Mouse (Mus musculus) heart, adult 18-20 months (tissue): ENCODE measurements around the gene Grip1. TPM values are rescaled to one million over a fixed set of nuclear protein-coding genes. Genes with fewer than 3 reads are reported as not detected.

Experiments
- DNase-seq, 2 experiments: peaks; one replicate each; pipeline ENCODE4 v3.0.0; 2021 to 2022; ENCODE audit warnings: mixed read lengths in 1 of 2
- total RNA-seq, 2 experiments: library from RNA; stranded (reverse); gene quantifications; 2 replicates each; pipeline ENCODE4 v1.2.3; 2021

Grip1 gene
- total RNA-seq, 2 experiments from 2014 or later: 0.50 to 0.59 TPM

GRCm38 (mm10) chr10:119839645-119840044 is 386.0 kb downstream of the Grip1 start:
- no peak for DNase-seq

GRCm38 (mm10) chr10:119842004-119842403 is 388.4 kb downstream of the Grip1 start:
- DNase-seq: no peak

DNA sequence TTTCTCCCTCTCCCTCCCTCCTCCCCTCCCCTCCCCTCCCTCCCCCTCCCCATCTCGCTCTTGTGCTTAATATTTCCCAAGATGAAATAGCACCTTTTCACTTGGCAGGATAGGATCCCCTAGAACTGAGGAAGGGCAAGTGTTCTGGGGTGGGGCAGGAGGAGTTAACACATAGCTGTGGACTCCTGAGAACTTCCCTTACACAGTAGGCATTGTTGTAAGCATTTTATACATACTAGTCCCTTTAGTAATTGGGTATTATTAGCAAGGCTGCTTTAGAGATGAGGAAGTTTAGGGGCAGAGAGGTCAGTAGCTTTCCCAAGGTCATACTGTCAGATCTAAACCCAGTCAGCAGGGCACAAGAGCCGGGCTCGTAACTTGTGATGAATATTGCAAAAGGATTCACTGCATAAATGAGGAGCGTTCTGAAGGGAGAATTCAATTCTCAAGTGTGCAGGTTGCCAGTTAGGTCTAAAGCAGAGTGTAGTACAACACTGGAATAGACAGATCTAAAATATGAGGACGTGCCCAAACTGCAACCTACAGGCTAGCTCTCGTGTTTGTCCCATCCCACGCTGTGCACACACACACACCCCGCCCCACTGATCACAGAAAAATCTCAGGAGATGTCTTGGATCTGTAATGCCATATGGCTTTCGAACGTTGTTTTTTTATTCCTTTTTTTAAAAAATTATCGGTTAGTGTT is 392.2 kb downstream of the Grip1 start:
- DNase-seq: no peak

DNA sequence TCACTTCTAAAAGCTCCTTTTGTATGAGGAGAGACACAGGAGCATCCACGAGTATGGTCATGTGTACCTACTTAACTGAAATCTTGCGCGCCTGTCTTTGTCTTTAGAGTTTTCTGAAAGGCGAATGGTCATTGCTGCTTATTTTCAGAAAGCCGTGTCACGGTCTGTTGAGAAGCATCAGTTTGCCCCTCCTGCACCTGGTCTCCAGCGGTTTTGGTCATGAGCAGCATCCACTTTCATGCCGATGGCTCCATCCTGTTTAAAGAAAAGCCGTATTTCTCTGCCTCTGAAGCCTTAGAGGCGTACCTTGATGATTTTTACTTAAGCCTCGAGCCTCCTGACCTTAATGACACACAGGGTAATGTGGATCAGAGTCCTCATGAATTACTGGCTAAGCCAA is 398.0 kb downstream of the Grip1 start:
- DNase-seq: no peak

- no peak for DNase-seq
These were observed 399.0 kb downstream of the Grip1 start for GRCm38 (mm10) chr10:119852582-119853135.

DNA sequence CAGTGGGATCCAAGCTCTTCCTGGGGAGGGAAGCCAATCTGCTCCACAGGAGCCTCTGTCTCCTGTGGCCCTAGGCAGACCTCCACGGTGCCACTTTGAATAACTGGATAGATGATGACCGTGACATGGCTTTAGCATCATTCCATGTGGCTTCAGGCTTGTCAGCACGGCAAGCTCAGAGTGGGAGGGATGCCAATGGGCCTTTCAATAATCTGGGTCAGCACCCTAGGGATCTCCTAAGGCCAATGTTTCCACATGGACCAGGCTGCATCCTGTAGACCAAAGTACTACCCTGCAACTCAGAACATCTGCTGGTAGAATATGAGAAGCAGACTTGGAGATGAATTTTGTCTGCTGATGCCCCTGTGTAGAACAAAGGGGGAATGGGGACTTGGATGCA is 414.1 kb downstream of the Grip1 start:
- DNase-seq: peak; percentile 30 to 50

GRCm38 (mm10) chr10:119868995-119869579 is 415.5 kb downstream of the Grip1 start:
- DNase-seq: no peak

DNA sequence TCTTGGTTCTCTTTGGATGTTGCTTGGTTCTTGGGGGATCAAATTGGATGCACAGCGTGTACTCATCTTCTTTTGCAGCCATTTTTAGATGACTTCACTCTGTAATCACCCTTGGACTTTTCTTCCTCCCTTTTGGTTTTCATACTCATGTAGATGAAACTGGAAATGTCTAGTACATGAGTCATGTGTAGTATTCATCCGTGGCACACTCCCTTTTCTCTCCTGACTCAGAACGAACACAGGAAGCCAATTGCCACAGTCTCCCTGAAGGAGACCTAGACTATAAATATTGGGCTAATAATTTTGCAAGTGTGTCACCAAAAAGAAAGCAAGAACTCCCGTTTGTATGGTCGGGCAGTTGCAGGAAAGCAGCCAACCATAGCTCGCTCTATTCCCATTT is 423.1 kb downstream of the Grip1 start:
- no peak for DNase-seq

DNA sequence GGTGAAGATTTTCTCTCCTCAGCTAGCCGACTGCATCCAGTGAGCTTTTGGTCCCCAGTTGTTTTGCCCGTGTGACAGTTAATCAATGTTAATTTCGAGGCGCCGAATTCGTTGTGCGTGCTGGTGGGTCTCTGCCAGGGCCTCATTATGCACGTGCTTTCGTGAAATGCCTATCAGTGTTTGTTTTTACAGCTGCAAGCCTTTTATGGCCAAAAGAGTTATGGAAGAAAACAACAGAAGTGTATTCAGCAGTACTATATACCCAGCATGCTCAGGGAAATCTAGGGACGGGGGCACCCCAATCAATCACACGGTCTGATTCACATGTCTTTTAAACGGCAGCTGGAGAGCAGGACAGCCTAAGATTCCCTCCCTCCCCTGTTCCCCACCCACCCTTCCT is 424.7 kb downstream of the Grip1 start:
- no peak for DNase-seq

DNA sequence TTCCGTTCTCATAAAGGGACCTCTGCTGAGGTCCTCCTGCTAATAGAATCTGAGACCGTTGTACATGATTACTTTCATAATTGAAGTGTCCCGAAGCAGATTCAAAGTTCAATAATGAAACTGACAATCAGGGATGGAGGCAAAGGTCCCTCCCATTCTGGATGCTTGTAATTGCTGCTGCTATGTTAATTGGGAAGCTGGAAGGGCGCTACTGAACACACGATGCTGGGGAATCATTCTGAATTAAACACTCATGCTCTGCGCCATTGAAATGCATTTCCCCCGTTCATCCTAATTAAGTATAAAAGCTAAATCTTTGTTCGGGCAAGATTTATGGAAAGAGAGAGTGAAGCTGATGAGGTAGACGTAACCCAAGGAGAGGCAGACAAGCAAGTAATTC is 431.0 kb downstream of the Grip1 start:
- DNase-seq: no peak

DNA sequence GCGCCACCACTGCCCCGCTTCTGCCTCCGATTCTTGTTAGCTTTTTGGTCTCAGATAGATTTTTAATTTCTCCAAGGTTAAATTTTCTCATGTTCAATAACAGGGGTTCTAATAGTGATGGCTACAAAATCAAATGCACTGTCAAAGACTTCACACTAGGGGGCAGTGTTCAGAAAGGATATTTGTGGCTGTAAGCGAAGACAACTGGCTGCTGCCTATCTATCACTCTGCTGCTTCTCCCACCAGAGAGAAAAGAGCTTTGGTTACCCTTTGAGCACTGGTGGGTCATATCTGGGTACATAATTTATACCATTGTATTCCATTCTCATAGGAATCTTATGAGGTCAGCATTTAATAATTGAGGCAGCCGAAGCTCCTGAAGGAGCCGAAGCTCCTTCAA is 431.9 kb downstream of the Grip1 start:
- DNase-seq: peak in 1 of 2 experiments; percentile 8

GRCm38 (mm10) chr10:119886681-119887080 is 433.1 kb downstream of the Grip1 start:
- no peak for DNase-seq

- DNase-seq: no peak
These were observed 449.1 kb downstream of the Grip1 start for GRCm38 (mm10) chr10:119902754-119903153.

DNA sequence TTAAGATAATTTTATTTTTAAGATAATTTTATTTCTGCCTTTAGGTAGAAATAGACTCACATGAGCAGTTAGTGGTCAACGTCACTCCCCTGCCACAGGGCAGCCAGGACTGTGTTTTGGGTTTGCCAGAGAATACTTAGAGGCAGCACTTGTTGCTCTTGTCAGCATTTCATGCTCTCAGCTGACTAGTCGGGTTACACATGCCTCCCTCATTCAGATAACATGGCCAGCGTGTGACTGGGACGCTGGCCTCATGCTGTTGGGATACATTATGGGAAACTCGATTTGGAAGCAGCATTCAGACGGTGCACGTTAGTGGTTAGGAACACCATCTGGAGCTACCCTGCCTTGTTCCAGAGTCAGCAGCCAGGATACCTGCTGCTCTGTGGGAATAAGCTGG is 453.2 kb downstream of the Grip1 start:
- DNase-seq: no peak

GRCm38 (mm10) chr10:119917995-119918394 is 464.4 kb downstream of the Grip1 start:
- no peak for DNase-seq

- no peak for DNase-seq
These were observed 474.3 kb downstream of the Grip1 start for GRCm38 (mm10) chr10:119927963-119928362.

DNA sequence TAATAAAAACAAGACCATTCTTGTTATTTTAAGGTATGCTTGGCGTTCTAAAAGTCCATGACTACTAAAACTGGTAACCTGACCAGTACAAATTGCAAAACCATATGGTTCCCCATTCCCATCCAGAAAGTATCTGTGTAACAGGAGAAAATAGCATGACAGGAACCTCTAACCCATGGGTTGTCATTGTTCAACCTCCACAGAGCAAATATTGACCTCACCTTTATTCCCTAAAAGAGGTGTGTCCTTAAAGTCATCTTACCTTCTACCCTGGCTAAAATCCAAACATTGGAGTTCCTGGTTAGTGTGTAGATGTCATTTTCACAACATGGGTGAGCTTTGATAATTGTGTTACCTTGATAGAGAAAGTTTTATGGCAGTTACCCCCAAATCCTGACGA is 475.3 kb downstream of the Grip1 start:
- no peak for DNase-seq

- DNase-seq: no peak
These were observed 479.2 kb downstream of the Grip1 start for GRCm38 (mm10) chr10:119932794-119933193.

- DNase-seq: no peak
These were observed 479.7 kb downstream of the Grip1 start for GRCm38 (mm10) chr10:119933362-119933761.

DNA sequence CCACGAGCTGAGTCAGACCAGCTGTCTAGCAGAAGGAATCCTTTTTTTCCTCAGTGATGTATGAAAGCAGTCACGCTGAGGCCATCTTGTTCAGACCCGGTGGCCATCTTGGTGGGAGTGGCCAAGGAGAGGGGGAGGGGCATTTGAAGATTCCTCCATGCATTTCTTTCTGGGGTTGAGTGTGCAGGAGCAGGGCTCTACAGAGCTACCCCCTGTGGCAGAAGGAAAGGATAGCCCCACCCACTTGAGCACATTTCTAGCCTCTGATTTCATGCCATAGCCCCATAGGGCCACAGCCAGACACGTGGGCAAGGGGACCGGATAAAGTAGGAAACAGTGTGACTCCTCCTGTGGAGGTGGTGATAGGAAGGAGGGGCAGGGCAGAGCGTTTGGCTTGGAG is 481.6 kb downstream of the Grip1 start:
- DNase-seq: no peak

DNA sequence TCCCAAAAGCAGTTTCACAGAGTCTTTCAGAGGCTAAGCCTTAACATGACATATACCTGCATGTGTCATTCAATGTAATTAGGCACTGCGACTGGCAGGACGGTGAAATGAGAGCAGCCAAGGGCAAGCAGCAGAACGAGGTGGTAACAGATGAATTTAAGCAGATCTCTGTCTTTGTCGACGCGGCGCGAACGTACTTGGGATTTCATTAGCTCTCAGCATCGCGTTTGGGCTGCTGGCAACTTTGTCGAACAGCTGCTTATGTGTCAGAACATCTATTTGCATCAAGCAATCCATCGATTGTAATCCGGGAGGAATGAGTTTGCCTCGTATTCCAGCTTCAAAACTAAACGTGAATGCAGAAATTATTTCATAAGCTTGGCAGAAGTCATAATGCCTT is 483.9 kb downstream of the Grip1 start:
- DNase-seq: no peak

GRCm38 (mm10) chr10:119943906-119944305 is 490.3 kb downstream of the Grip1 start:
- DNase-seq: no peak

- DNase-seq: no peak
These were observed 497.8 kb downstream of the Grip1 start for GRCm38 (mm10) chr10:119951460-119951859.
